Mouse (Mus musculus) spleen, adult 2 months (tissue): ENCODE results near the gene Nmt1.

ENCODE experiments used
- CTCF ChIP-seq: fragments of 200-500 bp; IDR thresholded peaks from 2 replicates; pipeline ENCODE4 v1.5.1; 2011; ENCODE audit warnings: mild to moderate bottlenecking, inconsistent platforms; ENCODE audit not compliant: insufficient read depth, insufficient read length, insufficient replicate concordance; ENCODE audit errors: extremely low read depth
- POLR2A ChIP-seq: fragments of 200-500 bp; IDR thresholded peaks from 2 replicates; pipeline ENCODE4 v1.6.1; 2011; ENCODE audit warnings: low read depth, low read length, inconsistent platforms

DNA sequence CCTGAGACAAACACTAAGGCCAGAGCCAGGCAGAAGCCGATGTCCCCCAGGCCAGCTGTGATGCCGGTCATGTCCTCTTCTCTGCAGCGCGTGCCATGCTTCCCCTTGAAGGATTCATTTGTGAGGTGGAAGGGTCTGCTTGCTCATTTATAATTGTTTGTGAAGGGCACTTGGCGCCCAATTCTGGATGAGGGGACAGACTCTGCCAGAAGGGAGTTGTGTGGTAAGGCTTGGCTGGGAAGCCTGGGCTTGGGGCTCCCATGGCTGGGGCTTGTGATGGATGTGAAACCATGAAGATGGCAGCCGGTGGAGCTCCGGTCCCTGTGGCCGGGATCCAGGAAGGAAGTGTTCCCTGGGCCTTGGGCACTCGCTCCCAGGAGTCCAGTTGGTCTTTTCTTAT lies 43.9 kb upstream of the Nmt1 start:
- no peak for TF ChIP-seq POLR2A
- TF ChIP-seq CTCF, result no peak
